Mouse (Mus musculus) MEL-GATA-1-ER (cell line): Measurements from ENCODE around the gene Smim9.
"Not testable (repeated sequence)": the region's sequence is repeated elsewhere in the genome, so short reads cannot be mapped to it uniquely, and the experiment has no call there.

Source experiments
- DNase-seq: peaks from one replicate; pipeline ENCODE4 v3.0.0-alpha.2; 2012; ENCODE audit warnings: low read depth; ENCODE audit errors: extremely low read depth

Gene Smim9

DNA sequence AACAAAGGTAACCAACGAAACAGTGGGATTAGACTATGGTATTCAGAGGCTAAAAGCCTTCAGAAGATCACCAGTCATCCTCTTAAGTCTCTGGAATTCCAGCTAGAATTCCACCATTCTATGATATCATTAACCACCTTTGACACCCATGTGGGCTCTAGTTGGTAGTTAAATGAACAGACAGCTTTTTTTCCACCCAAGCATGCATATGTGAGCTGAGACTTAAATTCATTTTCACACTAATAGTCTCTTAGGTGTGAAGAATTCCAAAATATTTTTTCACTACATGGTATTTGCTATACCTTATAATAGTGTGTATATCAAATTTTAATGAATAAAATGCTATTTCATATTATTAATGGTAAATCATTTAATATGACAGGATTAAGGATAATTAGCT lies at the start of gene Smim9:
TSS of gene Smim9 (minus strand) at position 101 of the 400 bp plus-strand sequence.
- no peak for DNase-seq

DNA sequence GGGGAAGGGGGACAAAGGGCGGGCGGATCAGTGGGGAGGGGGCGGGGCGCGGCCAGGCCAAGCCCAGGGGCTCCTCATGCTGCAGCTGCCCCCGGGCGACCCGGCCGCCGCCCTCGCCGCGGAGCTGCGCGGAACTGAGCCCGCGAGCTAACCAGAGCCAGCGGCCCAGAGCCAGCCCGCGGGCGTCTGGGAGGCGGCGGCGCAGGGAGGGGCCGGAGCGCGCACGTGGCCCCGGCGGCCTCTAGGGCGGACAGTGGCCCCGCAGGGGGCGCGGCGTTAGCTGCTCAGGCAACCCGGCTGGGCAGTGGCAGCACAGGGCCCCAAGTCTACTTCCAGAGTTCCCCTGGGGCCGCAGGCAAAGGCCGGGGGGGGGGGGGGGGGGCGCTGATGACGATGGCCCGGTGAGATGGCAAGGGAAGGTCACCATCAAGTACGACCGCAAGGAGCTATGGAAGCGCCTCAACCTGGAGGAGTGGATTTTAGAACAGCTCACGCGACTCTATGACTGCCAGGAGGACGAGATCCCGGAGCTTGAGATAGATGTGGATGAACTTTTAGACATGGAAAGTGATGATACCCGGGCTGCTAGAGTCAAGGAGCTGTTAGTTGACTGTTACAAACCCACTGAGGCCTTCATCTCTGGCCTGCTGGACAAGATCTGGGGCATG lies 7.9 kb downstream of the Smim9 start:
- no peak for DNase-seq

DNA sequence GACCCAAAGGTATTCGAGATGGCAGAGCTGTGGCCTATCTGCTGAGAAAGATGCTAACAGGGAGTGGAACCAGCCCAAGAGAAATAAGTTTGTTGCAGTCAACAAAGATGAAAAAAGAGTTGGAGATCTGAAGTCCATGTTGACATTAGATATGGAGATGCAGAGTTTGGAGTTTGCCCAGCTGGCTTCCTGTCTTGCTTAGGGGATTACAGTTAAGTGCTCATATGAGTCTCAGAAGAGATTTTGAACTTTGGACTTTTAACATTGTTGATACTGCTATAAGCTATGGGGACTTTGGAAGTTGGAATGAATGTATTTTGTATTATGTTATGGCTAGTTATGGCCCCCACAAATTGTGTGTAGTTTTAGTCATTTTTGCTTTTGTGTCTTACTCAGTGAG lies 11.3 kb downstream of the Smim9 start:
- DNase-seq = no peak

DNA sequence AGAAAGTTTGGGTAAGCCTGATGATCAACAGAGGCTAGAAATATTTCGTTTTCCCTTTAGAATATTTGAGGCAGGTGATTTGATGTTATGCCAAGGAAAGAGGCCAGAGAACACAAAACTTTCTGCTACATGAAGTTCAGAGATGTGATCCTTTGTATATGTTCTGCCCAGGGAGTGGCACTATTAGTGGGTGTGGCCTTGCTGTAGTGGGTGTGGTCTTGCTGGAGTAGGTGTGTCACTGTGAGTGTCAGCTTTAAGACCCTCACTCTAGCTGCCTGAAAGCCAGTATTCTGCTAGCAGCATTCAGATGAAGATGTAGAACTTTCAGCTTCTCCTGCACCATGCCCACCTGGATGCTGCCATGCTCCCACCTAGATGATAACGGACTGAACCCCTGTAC lies 13.3 kb downstream of the Smim9 start:
- DNase-seq = no peak

DNA sequence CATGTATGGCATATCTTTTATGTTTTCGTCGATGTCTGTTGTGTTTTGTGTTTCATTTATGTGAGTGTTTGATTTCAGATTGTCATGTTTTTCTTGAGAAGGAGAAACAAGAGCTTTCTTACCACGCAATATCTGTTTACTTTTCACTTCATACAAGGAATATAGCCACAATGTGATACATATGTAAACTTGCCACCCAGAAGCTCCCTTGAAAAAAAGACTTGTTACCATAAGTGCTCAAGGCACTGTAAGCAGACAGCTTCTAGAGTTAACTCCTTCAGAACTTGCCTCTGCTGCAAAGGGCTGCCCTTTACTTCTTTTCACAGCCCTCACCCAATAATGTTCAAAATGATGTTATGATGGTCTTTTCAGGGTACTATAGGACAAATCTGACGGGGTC lies 15.2 kb downstream of the Smim9 start:
- DNase-seq = no peak

DNA sequence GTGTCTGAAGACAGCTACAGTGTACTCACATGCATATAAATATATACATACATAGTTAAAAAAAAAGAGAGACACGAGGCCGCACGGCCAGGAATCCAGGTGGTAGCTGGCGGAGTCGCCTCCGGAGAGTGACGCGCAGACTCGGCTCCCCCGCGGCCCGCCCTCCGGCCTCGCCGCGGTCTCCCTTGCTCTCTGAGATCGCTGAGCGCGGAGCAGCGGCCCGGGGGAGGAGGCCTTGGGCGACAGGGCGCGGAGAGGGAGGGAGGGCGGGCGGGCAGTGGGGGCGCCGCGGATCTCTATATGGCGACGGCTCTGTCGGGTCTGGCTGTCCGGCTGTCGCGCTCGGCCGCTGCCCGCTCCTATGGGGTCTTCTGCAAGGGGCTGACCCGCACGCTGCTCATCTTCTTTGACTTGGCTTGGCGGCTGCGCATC lies 20.4 kb downstream of the Smim9 start:
- DNase-seq = not testable (repeated sequence)

DNA sequence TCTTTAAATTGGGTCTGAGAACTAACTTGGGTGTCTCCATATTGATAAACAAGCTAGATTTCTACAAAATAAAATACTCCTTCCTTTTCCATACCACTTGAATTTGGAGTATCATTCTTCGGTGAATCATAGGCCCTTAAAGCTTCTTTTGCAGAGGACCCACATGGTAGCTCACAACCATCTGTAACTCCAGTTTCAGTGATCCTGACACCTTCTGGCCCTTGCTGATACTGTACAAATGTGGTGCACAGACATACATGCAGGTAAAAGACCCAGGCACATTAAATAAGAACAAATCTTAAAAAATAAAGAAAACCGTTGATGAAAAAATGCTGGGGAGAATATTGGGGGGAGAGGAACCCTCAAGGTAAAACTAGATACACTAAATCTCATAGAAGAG lies 25.4 kb downstream of the Smim9 start:
- DNase-seq = no peak

DNA sequence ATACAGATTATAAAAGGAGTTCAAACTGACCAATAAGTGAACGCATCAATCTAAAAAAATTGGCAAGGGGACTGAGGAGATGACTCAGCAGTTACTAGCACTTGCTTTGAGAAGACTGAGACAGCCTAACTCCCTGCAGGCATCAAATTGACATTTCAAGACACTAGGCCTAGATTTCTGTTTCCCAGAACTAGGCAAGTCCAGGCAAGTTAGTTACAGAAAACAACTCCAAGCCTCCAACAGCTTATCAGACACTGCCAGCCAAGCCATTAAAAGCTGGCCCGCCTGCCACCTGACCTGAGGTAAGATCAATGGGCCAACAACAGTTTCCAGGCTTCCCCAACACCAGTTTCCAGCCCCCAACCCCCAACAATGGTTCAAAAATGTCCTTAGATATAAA lies 25.8 kb downstream of the Smim9 start:
- DNase-seq = peak; percentile 38

DNA sequence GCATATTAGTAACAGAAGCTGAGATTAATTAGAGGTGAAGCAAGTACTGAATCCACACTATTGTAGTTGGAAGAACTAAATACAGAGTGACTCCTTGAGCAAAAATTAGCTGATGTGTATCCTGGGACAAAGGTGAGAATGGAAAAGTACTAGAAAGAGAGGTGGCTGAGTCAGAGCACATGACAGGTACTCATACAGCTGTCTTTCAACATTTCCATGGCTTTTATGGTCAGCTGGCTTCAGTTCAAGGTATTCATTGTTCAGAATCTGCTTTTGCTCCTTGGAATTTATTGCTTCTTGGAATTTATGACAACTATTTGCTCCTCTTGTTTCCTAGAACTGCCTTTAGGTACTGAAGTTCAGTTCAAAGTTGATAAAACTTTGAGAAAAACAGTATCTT lies 26.6 kb downstream of the Smim9 start:
- no peak for DNase-seq

DNA sequence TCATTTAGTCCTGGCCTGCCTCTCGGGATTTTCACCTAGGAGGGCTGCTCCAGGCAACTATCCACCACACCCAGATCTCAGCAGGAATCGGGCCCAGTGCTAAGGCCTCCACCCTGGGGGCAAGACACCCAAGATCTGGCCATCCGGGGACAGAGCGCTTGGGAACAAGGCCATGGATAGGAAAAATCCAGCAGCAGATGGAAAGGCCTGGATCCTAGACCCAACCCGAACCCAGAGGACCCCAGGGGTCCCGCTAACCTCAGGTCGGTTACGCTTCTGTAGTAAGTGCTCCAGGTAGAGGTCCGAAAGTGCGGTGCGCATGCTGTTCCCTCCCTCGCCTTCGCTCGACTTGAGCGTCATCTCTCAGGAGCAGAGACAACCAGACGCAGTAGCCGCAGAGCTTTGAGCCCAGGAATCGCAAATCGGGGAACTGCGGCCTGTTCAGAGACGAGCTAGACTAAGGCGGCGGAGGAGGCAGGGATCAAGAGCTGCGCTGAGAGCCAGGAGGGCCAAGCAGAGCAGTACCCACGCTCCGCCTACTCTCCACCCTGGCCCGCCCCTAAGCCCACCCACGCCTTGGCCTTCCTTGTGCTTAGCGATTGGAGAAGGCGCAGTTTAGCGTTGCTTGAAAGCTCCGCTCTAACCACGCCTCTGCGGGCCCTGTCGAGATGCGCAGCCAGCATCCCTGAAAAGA lies 33.0 kb downstream of the Smim9 start, which contains the start of gene Mpp1:
TSS of gene Mpp1 (minus strand) at position 550 of the 694 bp plus-strand sequence.
- DNase-seq = peak; percentile 91

DNA sequence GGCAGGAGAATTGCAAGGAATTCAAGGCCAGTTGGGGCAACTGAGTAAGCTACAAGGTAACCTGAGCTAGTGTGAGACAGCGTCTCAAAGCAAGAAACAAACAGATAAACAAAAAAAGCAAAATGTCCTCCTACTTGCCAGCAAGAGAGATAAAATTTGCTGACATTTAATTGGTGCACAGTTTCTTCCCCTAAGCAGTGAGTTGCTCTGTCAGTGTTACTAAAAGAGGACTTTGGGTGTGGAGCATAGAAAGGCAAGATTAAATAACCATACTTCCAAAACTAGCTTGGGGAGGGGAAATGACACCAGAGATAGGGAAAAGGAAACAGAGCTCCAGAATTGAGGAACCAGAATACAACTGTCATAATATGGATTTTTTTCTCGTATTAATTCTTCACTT lies 34.1 kb downstream of the Smim9 start:
- peak; percentile 81 for DNase-seq

DNA sequence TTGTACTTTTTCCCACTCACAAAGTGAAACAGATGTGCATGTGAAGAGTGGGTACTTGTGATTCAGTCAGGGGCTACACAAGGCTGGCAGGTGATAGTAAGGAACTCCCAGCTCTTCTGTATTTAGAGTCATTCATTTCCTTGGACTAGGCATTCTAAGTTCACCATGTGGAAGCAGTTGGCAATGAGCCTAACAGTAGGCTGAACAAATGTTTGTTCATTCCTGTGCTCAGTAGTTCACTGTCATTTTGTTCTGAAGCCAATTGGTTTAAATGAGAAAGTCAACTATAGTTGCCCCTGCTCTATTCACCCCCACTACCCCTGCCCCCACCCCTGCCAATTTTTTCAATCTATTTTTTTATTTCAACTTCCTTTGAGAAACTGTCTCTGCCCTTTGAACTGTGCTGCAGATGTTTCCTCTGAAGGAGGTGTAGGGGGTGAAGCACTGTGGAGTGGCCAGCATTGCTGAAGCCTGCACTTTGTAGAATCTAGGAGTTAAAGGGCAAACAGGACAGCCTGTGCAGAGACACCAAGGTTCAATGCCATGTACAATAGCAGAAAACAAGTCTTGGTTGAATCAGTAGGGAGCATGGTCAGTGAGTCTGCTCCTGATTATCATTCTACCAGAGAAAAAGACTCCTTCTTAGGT lies 35.1 kb downstream of the Smim9 start:
- DNase-seq = no peak

DNA sequence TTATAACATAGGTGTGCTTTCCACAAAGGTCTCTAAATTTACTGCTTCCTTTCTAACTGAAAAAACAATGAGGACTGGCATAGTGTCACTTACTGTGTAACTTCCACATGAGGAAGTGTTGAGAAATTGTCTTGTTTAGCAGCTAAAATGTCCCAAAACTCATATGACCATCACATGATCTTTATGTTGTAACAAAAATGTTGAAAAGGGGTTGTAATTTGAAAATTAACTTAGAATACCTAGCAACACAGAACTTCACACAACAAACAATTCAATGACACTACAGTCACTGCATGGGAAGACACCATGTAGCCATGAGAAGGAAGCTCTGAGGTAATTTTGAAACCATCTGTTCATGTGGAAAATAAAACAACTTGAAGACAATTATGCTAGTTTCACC lies 36.7 kb downstream of the Smim9 start:
- DNase-seq = no peak

DNA sequence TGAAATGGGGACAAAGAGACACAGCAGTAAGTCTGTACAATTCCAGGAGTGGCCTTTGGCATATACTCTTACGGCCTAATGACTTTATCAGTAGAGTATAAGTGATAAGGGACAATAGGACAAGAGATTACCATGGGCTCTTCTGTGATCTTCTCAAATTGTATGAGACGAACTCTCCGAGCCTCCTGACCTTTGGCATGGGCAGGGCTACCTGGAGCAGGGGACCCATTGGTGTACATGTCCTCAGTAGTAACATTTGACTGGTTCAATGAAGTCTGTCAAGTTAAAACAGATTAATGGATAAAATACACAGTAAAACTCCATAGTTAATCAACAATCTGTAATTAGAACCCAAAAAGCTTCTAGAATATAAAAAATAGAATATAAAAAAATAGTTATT lies 38.0 kb downstream of the Smim9 start:
- no peak for DNase-seq

DNA sequence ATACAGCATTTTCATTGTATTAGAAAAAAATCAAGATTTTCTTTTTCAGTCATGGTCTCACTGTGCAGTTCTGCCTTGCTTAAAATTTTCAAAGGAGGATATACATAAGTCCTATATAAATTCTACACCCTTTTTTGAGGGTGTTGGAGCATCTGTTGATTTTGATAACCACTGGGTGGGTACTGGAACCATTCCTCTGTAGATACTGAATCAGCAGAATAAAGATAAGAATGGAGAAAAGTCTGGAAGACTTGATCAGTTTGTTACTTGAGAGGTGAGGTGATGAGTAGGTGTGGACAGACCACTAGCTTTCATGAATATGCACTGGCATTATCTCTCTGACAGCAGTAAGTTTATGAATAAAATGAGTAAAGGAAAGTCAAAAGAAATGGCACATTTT lies 48.0 kb downstream of the Smim9 start:
- peak; percentile 60 for DNase-seq

DNA sequence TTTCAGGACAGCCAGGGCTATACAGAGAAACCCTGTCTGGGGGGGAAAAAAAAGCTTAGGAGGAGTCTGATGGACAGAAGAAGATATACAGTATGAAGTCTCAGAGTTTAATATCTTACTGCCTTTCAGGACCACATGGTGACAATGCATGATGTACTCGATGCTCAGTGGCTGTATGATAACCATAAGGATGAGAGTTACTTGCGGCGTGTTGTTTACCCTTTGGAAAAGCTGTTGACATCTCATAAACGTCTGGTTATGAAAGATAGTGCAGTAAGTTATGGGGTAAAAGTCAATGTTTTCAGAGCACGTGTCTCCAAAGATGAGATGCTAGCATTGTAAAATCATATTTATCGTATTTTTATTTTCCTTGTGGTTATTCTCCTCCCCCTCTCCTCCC lies 61.3 kb downstream of the Smim9 start:
- peak; percentile 30 for DNase-seq

DNA sequence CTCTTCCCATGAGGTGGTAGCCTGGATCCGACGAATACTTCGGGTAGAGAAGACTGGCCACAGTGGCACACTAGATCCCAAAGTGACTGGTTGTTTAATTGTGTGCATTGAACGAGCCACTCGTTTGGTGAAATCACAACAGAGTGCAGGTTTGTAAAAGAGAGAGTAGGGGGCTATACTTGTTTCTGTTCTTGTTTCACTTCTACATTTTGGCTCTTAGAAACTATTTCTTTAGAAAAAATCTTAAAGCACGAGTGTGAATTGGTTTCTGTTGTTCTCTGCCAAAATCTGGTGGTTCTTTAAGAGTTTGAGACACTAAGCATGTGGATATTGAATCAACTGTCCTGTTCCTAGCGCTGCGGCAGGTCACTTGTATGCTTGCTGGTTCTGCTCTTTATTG lies 64.8 kb downstream of the Smim9 start:
- DNase-seq = no peak

DNA sequence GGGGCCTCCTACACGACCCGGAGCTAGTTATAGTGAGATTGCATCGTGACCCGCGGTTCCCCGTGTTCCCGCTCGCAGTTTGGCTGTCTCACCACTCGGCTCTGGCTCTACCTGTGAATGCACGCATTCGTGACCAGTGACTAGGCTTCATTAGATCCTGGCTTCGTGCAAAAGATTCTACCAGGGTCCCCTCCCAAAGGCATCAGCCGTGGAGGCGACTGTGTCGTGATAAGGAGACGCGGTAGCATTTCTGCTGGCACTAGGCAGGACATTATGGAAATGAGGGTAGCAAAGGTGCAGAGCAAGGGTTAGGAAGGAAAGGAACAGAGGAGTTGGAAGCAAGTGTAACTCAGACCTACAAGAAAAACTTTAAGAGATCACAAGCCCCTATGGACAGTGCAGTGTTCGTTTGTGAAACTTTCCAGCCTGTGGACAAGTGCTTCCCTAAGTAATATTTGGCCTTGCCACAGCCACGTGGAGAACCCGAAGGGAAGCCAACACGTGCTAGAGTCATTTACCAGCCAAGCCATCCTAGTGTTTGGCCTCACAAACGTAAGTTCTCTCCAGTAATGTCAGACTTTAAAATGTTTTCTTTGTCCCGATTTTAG lies 67.3 kb downstream of the Smim9 start:
- peak; percentile 46 for DNase-seq
